Mouse (Mus musculus): ENCODE measurements around the gene Cd209g.

DNA sequence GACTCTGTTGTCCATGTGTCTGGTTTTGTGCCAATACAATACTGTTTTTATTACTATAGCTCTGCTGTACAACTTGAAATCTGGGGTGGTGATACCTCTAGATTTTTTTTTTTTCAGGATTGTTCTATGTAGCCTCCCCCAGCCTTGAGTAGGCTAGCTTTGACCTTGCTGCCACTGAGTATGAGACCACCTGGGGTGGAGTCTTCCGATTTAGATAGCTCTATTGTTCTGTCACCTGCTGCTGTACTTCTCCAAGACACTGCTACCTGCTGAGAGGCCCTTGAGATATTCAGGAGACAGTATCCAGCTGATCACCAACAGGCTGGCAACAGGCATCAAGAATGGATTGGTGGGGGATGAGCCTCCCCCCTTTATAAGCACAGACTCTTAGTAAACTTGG is 13.4 kb downstream of the Cd209g start:
- no peak for TF ChIP-seq CTCF (IDR thresholded peaks at IDR 0.05; ENCODE audit: extremely low read depth, insufficient read depth, insufficient read length, insufficient replicate concordance)
- TF ChIP-seq POLR2A (IDR thresholded peaks at IDR 0.05; ENCODE audit: low read depth, low read length) = no peak

All from spleen, adult 2 months (tissue).